Mouse (Mus musculus): ENCODE measurements around the gene Nt5dc3. TPM values are rescaled to one million over a fixed set of nuclear protein-coding genes. Genes with fewer than 3 reads are reported as not detected.

Nt5dc3 gene
- polyA plus RNA-seq, 1 experiment from 2014 or later = 4.6 TPM

- Histone ChIP-seq H3K9me3 (0 out of 2 replicates have a peak, but pooled peaks cover 6% of the 10 kb centered on the region), H3K4me3 (no peak overlapping the region), H3K9ac (no peak overlapping the region), H3K4me1 (peaks cover 7% of the 10 kb centered on the region; the same call in 1 of the 2 replicates), H3K27me3 (replicated peaks) (no peaks in the 10 kb centered on the region), H3K4me2 (replicated peaks) (no peak overlapping the region), H3K36me3 (no peaks in the 10 kb centered on the region), H3K27ac (no peak overlapping the region)
- no peak for ATAC-seq (ENCODE audit: low FRiP score, low read depth)
- 93% methylated on average over 10 of the region's 10 CpGs for WGBS
Observed at GRCm38 (mm10) chr10:86825871-86826522, 47.2 kb downstream of the Nt5dc3 start.

GRCm38 (mm10) chr10:86826929-86827328, 48.1 kb downstream of the Nt5dc3 start:
- no peak overlapping the region for H3K4me3 ChIP-seq

GRCm38 (mm10) chr10:86828221-86829135, 49.7 kb downstream of the Nt5dc3 start:
- Histone ChIP-seq H3K4me2 (replicated peaks) (no peak overlapping the region), H3K27ac (no peak overlapping the region), H3K9me3 (0 out of 2 replicates have a peak, but pooled peaks cover 6% of the 10 kb centered on the region), H3K4me1 (peaks cover 7% of the 10 kb centered on the region; the same call in 1 of the 2 replicates), H3K4me3 (no peak overlapping the region), H3K9ac (no peak overlapping the region), H3K27me3 (replicated peaks) (no peaks in the 10 kb centered on the region), H3K36me3 (no peaks in the 10 kb centered on the region)
- no peak for ATAC-seq (ENCODE audit: low FRiP score, low read depth)
- WGBS = 86% methylated on average over 15 of the region's 15 CpGs

More at GRCm38 (mm10) chr10:86826929-86827328, 48.1 kb downstream of the Nt5dc3 start:
- WGBS = 80% methylated on average over 3 of the region's 3 CpGs
- Histone ChIP-seq H3K27me3 (replicated peaks) (no peaks in the 10 kb centered on the region), H3K4me1 (peaks cover 7% of the 10 kb centered on the region; the same call in 1 of the 2 replicates), H3K36me3 (no peaks in the 10 kb centered on the region), H3K27ac (no peak overlapping the region), H3K4me2 (replicated peaks) (no peak overlapping the region), H3K9ac (no peak overlapping the region), H3K9me3 (0 out of 2 replicates have a peak, but pooled peaks cover 6% of the 10 kb centered on the region)
- no peak for ATAC-seq (ENCODE audit: low FRiP score, low read depth)

GRCm38 (mm10) chr10:86829515-86829914, 50.7 kb downstream of the Nt5dc3 start:
- H3K4me1 ChIP-seq = peaks cover 5% of the 10 kb centered on the region; the same call in 1 of the 2 replicates
- no peak overlapping the region for H3K9ac ChIP-seq
- no peaks in the 10 kb centered on the region for H3K27me3 ChIP-seq (replicated peaks)
- 0 out of 2 replicates have a peak, but pooled peaks cover 6% of the 10 kb centered on the region for H3K9me3 ChIP-seq
- 96% methylated on average over 2 of the region's 2 CpGs for WGBS
- H3K27ac ChIP-seq = no peak overlapping the region
- no peak overlapping the region for H3K4me2 ChIP-seq (replicated peaks)
- no peak overlapping the region for H3K4me3 ChIP-seq
- peaks cover 2% of the 10 kb centered on the region; the same call in 1 of the 2 replicates for H3K36me3 ChIP-seq
- ATAC-seq (ENCODE audit: low FRiP score, low read depth) = no peak

- Histone ChIP-seq H3K4me3 (no peak overlapping the region), H3K36me3 (peaks cover 6% of the 10 kb centered on the region; the same call in 1 of the 2 replicates), H3K27ac (no peak overlapping the region), H3K9ac (no peak overlapping the region), H3K27me3 (replicated peaks) (no peaks in the 10 kb centered on the region), H3K4me2 (replicated peaks) (no peak overlapping the region), H3K4me1 (no peaks in the 10 kb centered on the region; the same call in 1 of the 2 replicates), H3K9me3 (no peaks in the 10 kb centered on the region)
- no peak for ATAC-seq (ENCODE audit: low FRiP score, low read depth)
- WGBS = 85% methylated on average over 4 of the region's 4 CpGs
Observed at GRCm38 (mm10) chr10:86836784-86837183, 58.0 kb downstream of the Nt5dc3 start.

GRCm38 (mm10) chr10:86838827-86839226, 60.0 kb downstream of the Nt5dc3 start:
- no peak overlapping the region for H3K4me2 ChIP-seq (replicated peaks)
- no peak overlapping the region for H3K9ac ChIP-seq
- no peaks in the 10 kb centered on the region; the same call in 1 of the 2 replicates for H3K4me1 ChIP-seq
- no peak overlapping the region for H3K27ac ChIP-seq
- ATAC-seq (ENCODE audit: low FRiP score, low read depth) = no peak
- H3K9me3 ChIP-seq = no peaks in the 10 kb centered on the region
- H3K27me3 ChIP-seq (replicated peaks) = no peaks in the 10 kb centered on the region
- WGBS = 81% methylated on average over 6 of the region's 6 CpGs
- no peak overlapping the region for H3K4me3 ChIP-seq
- H3K36me3 ChIP-seq = peaks cover 6% of the 10 kb centered on the region; the same call in 1 of the 2 replicates

- H3K4me3 ChIP-seq = no peak overlapping the region
- H3K27ac ChIP-seq = no peak overlapping the region
- no peaks in the 10 kb centered on the region for H3K36me3 ChIP-seq
- WGBS = 88% methylated on average over 5 of the region's 5 CpGs
- no peaks in the 10 kb centered on the region for H3K27me3 ChIP-seq (replicated peaks)
- no peaks in the 10 kb centered on the region for H3K4me1 ChIP-seq
- H3K4me2 ChIP-seq (replicated peaks) = no peak overlapping the region
- H3K9me3 ChIP-seq = no peaks in the 10 kb centered on the region
- H3K9ac ChIP-seq = no peak overlapping the region
- ATAC-seq (ENCODE audit: low FRiP score, low read depth) = no peak
Observed at GRCm38 (mm10) chr10:86842659-86843058, 63.9 kb downstream of the Nt5dc3 start.

GRCm38 (mm10) chr10:86846926-86847467, 68.2 kb downstream of the Nt5dc3 start:
- Histone ChIP-seq H3K27me3 (replicated peaks) (no peaks in the 10 kb centered on the region), H3K4me1 (no peaks in the 10 kb centered on the region), H3K36me3 (no peaks in the 10 kb centered on the region), H3K27ac (no peak overlapping the region), H3K4me2 (replicated peaks) (no peak overlapping the region), H3K4me3 (no peak overlapping the region), H3K9ac (no peak overlapping the region), H3K9me3 (no peaks in the 10 kb centered on the region)
- no peak for ATAC-seq (ENCODE audit: low FRiP score, low read depth)
- 82% methylated on average over 9 of the region's 9 CpGs for WGBS

GRCm38 (mm10) chr10:86849087-86849486, 70.3 kb downstream of the Nt5dc3 start:
- Histone ChIP-seq H3K9ac (no peak overlapping the region), H3K9me3 (no peaks in the 10 kb centered on the region), H3K4me2 (replicated peaks) (no peak overlapping the region), H3K36me3 (no peaks in the 10 kb centered on the region), H3K4me3 (no peak overlapping the region), H3K27ac (no peak overlapping the region), H3K4me1 (no peaks in the 10 kb centered on the region), H3K27me3 (replicated peaks) (no peaks in the 10 kb centered on the region)
- WGBS = 92% methylated on average over 4 of the region's 4 CpGs
- ATAC-seq (ENCODE audit: low FRiP score, low read depth) = no peak

- no peak overlapping the region for H3K27ac ChIP-seq
- no peak for ATAC-seq (ENCODE audit: low FRiP score, low read depth)
- H3K36me3 ChIP-seq = no peaks in the 10 kb centered on the region
- H3K27me3 ChIP-seq (replicated peaks) = no peaks in the 10 kb centered on the region
- 83% methylated on average over 4 of the region's 4 CpGs for WGBS
- H3K4me2 ChIP-seq (replicated peaks) = no peak overlapping the region
- H3K9me3 ChIP-seq = no peaks in the 10 kb centered on the region
- no peaks in the 10 kb centered on the region for H3K4me1 ChIP-seq
- H3K9ac ChIP-seq = no peak overlapping the region
- H3K4me3 ChIP-seq = no peak overlapping the region
Observed at GRCm38 (mm10) chr10:86849508-86849907, 70.7 kb downstream of the Nt5dc3 start.

GRCm38 (mm10) chr10:86852160-86852559, 73.4 kb downstream of the Nt5dc3 start:
- no peaks in the 10 kb centered on the region for H3K36me3 ChIP-seq
- H3K4me3 ChIP-seq = no peak overlapping the region
- H3K9ac ChIP-seq = no peak overlapping the region
- H3K9me3 ChIP-seq = no peaks in the 10 kb centered on the region
- no peaks in the 10 kb centered on the region for H3K27me3 ChIP-seq (replicated peaks)
- no peaks in the 10 kb centered on the region for H3K4me1 ChIP-seq
- no peak overlapping the region for H3K4me2 ChIP-seq (replicated peaks)
- no peak for ATAC-seq (ENCODE audit: low FRiP score, low read depth)
- no peak overlapping the region for H3K27ac ChIP-seq
- 80% methylated on average over 6 of the region's 6 CpGs for WGBS

GRCm38 (mm10) chr10:86853433-86853832, 74.6 kb downstream of the Nt5dc3 start:
- no peaks in the 10 kb centered on the region for H3K36me3 ChIP-seq
- H3K9me3 ChIP-seq = no peaks in the 10 kb centered on the region
- ATAC-seq (ENCODE audit: low FRiP score, low read depth) = no peak
- H3K27me3 ChIP-seq (replicated peaks) = no peaks in the 10 kb centered on the region
- WGBS = 80% methylated on average over 3 of the region's 3 CpGs
- no peak overlapping the region for H3K9ac ChIP-seq
- no peak overlapping the region for H3K4me3 ChIP-seq
- no peaks in the 10 kb centered on the region for H3K4me1 ChIP-seq
- no peak overlapping the region for H3K4me2 ChIP-seq (replicated peaks)
- no peak overlapping the region for H3K27ac ChIP-seq

Measured in neural tube, embryonic 12.5 days (tissue).